Mouse (Mus musculus) stomach, embryonic 15.5 days (tissue): ENCODE measurements around the gene Ehd1. TPM values are rescaled to one million over a fixed set of nuclear protein-coding genes. Genes with fewer than 3 reads are reported as not detected.

Experiments used
- microRNA counts: library from miRNA; unstranded; fragments of <30 nt; microRNA quantifications from one replicate; lab custom pipeline; 2016
- microRNA-seq: library from miRNA; unstranded; fragments of <30 nt; microRNA quantifications from one replicate; pipeline ENCODE4, GENCODE M21; 2016
- polyA plus RNA-seq: library from polyadenylated mRNA; unstranded; fragments of >200 nt; fragmentation: Nextera tagmentation; extraction: Ambion mirVana; gene quantifications from 2 replicates; pipeline ENCODE4 v1.2.1, GENCODE M21; 2015

The Ehd1 gene
- polyA plus RNA-seq, 1 experiment from 2014 or later = 73.4 TPM

MicroRNAs encoded within 50 kb of the gene (microRNA counts, 519-probe panel; counts per million panel counts)
- 3,220 counts per million, percentile 82 among the panel's probes with 10 or more counts for microRNA mmu-miR-192 (lab: Ali Mortazavi, UCI)

Small RNAs within 50 kb of the gene (microRNA-seq; reads per million reads assigned to microRNA genes)
- gene Mir192 (1,948 reads per million, percentile 81 among the genes with 10 or more reads in this experiment), gene Mir194-2 (876 reads per million, percentile 74 among the genes with 10 or more reads in this experiment), gene Mir6989 (not detected)

Other genes with a start within 250 kb of the Ehd1 start
- 26.7 and 31.7 TPM in 2 replicates for gene Syvn1, start 230.1 kb upstream of the Ehd1 start, polyA plus RNA-seq
- 68.0 and 70.4 TPM in 2 replicates for gene Mrpl49, start 218.9 kb upstream of the Ehd1 start, polyA plus RNA-seq
- gene Fau, start 218.9 kb upstream of the Ehd1 start, polyA plus RNA-seq = 625 and 772 TPM in 2 replicates
- 34.6 and 36.6 TPM in 2 replicates for gene Znhit2, start 215.5 kb upstream of the Ehd1 start, polyA plus RNA-seq
- gene Tm7sf2, start 208.4 kb upstream of the Ehd1 start, polyA plus RNA-seq = 27.7 and 30.0 TPM in 2 replicates
- gene Vps51, start 199.5 kb upstream of the Ehd1 start, polyA plus RNA-seq = 69.1 and 70.0 TPM in 2 replicates
- gene Tmem262, start 196.7 kb upstream of the Ehd1 start, polyA plus RNA-seq = not detected in 2 replicates
- gene Gm28374, start 194.5 kb upstream of the Ehd1 start, polyA plus RNA-seq = 2.0 and 2.3 TPM in 2 replicates
- gene Zfpl1, start 191.8 kb upstream of the Ehd1 start, polyA plus RNA-seq = 61.5 and 69.8 TPM in 2 replicates
- gene Cdca5, start 191.7 kb upstream of the Ehd1 start, polyA plus RNA-seq = 29.9 and 32.7 TPM in 2 replicates
- 0.28 TPM in 1 of 2 replicates, not detected in the other for gene AC131692.1, start 182.3 kb upstream of the Ehd1 start, polyA plus RNA-seq
- 3.0 and 5.9 TPM in 2 replicates for gene Naaladl1, start 170.9 kb upstream of the Ehd1 start, polyA plus RNA-seq
- 40.7 and 46.1 TPM in 2 replicates for gene Sac3d1, start 158.1 kb upstream of the Ehd1 start, polyA plus RNA-seq
- gene Snx15, start 148.4 kb upstream of the Ehd1 start, polyA plus RNA-seq = 29.2 and 29.9 TPM in 2 replicates
- gene Batf2, start 135.7 kb upstream of the Ehd1 start, polyA plus RNA-seq = 0.34 and 0.55 TPM in 2 replicates
- 101 and 102 TPM in 2 replicates for gene Arl2, start 135.2 kb upstream of the Ehd1 start, polyA plus RNA-seq
- not detected in 2 replicates for gene Majin, start 92.3 kb upstream of the Ehd1 start, polyA plus RNA-seq
- gene Gpha2, start 50.3 kb upstream of the Ehd1 start, polyA plus RNA-seq = 0.62 TPM in 2 replicates
- 20.5 and 23.7 TPM in 2 replicates for gene Ppp2r5b, start 40.9 kb upstream of the Ehd1 start, polyA plus RNA-seq
- 7.6 and 10.6 TPM in 2 replicates for gene Atg2a, start 35.1 kb upstream of the Ehd1 start, polyA plus RNA-seq
- gene Cdc42bpg, start 29.7 kb downstream of the Ehd1 start, polyA plus RNA-seq = 1.3 and 1.5 TPM in 2 replicates
- 70.2 and 74.3 TPM in 2 replicates for gene Men1, start 58.3 kb downstream of the Ehd1 start, polyA plus RNA-seq
- gene Map4k2, start 64.4 kb downstream of the Ehd1 start, polyA plus RNA-seq = 11.4 and 13.8 TPM in 2 replicates
- gene Sf1, start 87.0 kb downstream of the Ehd1 start, polyA plus RNA-seq = 104 and 127 TPM in 2 replicates
- 10.3 and 12.8 TPM in 2 replicates for gene Pygm, start 107.7 kb downstream of the Ehd1 start, polyA plus RNA-seq
- gene Rasgrp2, start 122.6 kb downstream of the Ehd1 start, polyA plus RNA-seq = 55.8 and 57.6 TPM in 2 replicates
- 1.4 and 2.7 TPM in 2 replicates for gene Nrxn2, start 142.0 kb downstream of the Ehd1 start, polyA plus RNA-seq